Mouse (Mus musculus) midbrain, embryonic 11.5 days (tissue): ENCODE measurements around the gene Snx7. TPM values are rescaled to one million over a fixed set of nuclear protein-coding genes. Genes with fewer than 3 reads are reported as not detected.

Source experiments
- ATAC-seq: fragments of 200-750 bp; cut with Nextera tagmentation; 2 replicates; pipeline ENCODE4 v1.8.0; 2017; ENCODE audit warnings: moderate TSS enrichment, moderate library complexity; ENCODE audit not compliant: low FRiP score
- DNase-seq: peaks from one replicate; pipeline ENCODE4 v3.0.0; 2015; ENCODE audit warnings: low spot score; ENCODE audit errors: missing footprints
- H3K27ac ChIP-seq: fragments of 300-500 bp; sonication (generic); 2 replicates; pipeline ENCODE4 v1.5.1; 2014; ENCODE audit warnings: low read depth, low read length
- H3K27me3 ChIP-seq: fragments of 300-500 bp; sonication (generic); 2 replicates; pipeline ENCODE4 v1.6.1; 2014; ENCODE audit warnings: mild to moderate bottlenecking, low read length, moderate library complexity, mixed read lengths; ENCODE audit not compliant: control insufficient read depth, insufficient read depth
- H3K36me3 ChIP-seq: fragments of 300-500 bp; sonication (generic); 2 replicates; pipeline ENCODE4 v1.6.1; 2014; ENCODE audit warnings: mild to moderate bottlenecking, low read length, moderate library complexity, mixed read lengths; ENCODE audit not compliant: control insufficient read depth, insufficient read depth
- H3K4me1 ChIP-seq: fragments of 300-500 bp; sonication (generic); 2 replicates; pipeline ENCODE4 v1.6.1; 2014; ENCODE audit warnings: low read length; ENCODE audit not compliant: control insufficient read depth, insufficient read depth
- H3K4me2 ChIP-seq: fragments of 300-500 bp; sonication (generic); 2 replicates; pipeline ENCODE4 v1.6.1; 2014; ENCODE audit warnings: mild to moderate bottlenecking, moderate library complexity
- H3K4me3 ChIP-seq: fragments of 300-500 bp; sonication (generic); 2 replicates; pipeline ENCODE4 v1.5.1; 2014; ENCODE audit warnings: low read depth, low read length
- H3K9ac ChIP-seq: fragments of 300-500 bp; sonication (generic); 2 replicates; pipeline ENCODE4 v1.6.1; 2014; ENCODE audit warnings: low read length
- H3K9me3 ChIP-seq: fragments of 300-500 bp; sonication (generic); 2 replicates; pipeline ENCODE4 v1.6.1; 2016; ENCODE audit warnings: low read length; ENCODE audit not compliant: control insufficient read depth
- WGBS: fragments of 180-500 bp; shearing (Covaris S2); extraction: QIAGEN DNeasy Blood & Tissue Kit; methylation state at CpG from one replicate; pipeline ENCODE4 v1.1.7; 2014; 5-methylcytosine and 5-hydroxymethylcytosine counted together
- polyA plus RNA-seq: library from polyadenylated mRNA; unstranded; fragments of >200 nt; fragmentation: Nextera tagmentation; extraction: Ambion mirVana; gene quantifications from 2 replicates; pipeline ENCODE4 v1.2.1, GENCODE M21; 2014

The Snx7 gene
- polyA plus RNA-seq = 15.4 and 18.1 TPM in 2 replicates

DNA sequence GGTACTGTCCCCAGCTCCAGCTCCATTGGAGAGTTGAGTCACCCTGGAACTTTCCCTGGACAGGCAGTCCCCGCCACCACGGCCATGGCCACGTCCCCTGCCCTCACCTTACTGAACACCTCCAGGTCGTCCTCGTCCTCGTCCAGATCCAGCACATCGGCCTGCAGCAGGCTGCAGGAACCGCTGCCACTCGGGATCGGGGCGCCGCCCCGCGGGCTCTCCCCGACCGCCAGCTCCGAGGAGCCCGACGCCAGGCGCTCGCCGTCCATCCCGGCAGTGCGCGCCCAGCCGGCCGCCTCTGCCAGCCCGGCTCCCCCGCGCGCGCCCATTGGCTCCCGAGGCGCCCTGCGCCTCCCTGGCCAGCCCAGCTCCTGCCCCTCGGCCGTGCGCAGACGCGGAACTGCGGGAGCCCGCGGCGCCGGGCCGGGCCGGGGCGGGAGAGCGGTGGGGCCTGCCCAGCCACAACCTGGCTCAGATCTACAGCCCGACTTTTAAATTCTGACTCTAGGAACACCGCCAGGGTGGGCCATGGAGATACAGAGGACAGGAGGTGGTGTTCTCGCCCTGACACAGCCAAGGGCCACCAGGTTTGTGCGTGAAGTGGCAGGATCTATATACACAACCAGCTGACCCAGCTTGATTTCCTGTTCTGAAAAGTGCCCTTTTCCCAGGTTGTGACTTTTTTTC, at the start of gene Snx7:
Snx7 (minus strand) TSS at position 300 of the 687 bp plus-strand sequence.
- Histone ChIP-seq H3K9ac (peak within 1 kb of the TSS; percentile 75), H3K4me3 (peak within 1 kb of the TSS; percentile 48), H3K4me1 (no peaks in the 10 kb centered on the region), H3K4me2 (peak within 1 kb of the TSS; percentile 51), H3K9me3 (no peaks in the 10 kb centered on the region), H3K36me3 (no peaks in the 10 kb centered on the region), H3K27me3 (no peaks in the 10 kb centered on the region), H3K27ac (no peak within 1 kb of the TSS)
- ATAC-seq (peak; percentile 100), DNase-seq (peak; percentile 96)
- WGBS = under 1% methylated on average over 52 of the region's 53 CpGs

DNA sequence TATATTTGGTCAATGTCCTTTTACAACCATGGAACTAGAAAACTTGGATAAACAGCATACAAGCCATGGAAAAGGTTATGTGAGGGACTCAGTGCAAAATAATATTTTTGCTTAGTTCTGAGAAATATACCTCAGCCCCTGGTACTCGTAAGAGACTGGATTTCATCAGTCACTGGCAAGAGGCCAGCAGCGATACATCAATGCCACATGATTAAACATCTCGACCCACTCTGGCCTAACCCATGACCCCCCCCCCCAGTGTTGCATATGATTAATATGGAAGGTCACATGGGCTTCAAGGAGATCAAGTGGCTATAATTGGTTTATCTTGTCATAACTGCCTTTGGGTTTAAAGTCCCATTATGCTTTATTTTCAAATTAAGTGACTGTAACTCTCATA, 46.7 kb upstream of the Snx7 start:
- no peaks in the 10 kb centered on the region for H3K36me3 ChIP-seq
- no peaks in the 10 kb centered on the region for H3K27me3 ChIP-seq
- 80% methylated on average over 3 of the region's 3 CpGs for WGBS
- H3K27ac ChIP-seq = no peak overlapping the region
- H3K9me3 ChIP-seq = no peaks in the 10 kb centered on the region
- H3K4me1 ChIP-seq = no peaks in the 10 kb centered on the region
- no peak overlapping the region for H3K4me2 ChIP-seq
- H3K4me3 ChIP-seq = no peak overlapping the region
- DNase-seq (no peak), ATAC-seq (no peak)
- H3K9ac ChIP-seq = no peak overlapping the region

DNA sequence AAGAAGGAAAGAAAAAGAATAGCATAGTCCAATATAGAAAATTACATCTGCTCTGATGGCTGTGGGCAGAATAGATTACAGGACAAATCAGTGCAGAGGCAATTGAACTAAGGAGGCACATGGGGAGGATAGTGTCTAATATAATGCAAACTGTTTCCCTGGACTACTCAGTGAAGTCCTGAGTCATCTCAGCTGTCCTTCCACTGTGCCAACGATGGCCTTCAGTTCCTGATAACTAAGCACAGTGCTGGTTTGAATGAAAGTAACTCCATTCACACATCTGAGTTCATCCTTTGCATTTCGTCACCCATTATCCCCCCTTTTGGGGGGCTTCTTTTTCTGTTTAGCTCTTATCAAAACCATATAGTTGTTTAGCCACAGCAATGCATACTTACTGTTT, 25.0 kb upstream of the Snx7 start:
- H3K4me1 ChIP-seq = no peaks in the 10 kb centered on the region
- H3K27ac ChIP-seq = no peak overlapping the region
- no peaks in the 10 kb centered on the region for H3K36me3 ChIP-seq
- H3K9me3 ChIP-seq = no peaks in the 10 kb centered on the region
- no peak overlapping the region for H3K4me3 ChIP-seq
- no peaks in the 10 kb centered on the region for H3K27me3 ChIP-seq
- WGBS = 83% methylated on average over 2 of the region's 2 CpGs
- no peak overlapping the region for H3K9ac ChIP-seq
- H3K4me2 ChIP-seq = no peak overlapping the region
- DNase-seq (no peak), ATAC-seq (no peak)

DNA sequence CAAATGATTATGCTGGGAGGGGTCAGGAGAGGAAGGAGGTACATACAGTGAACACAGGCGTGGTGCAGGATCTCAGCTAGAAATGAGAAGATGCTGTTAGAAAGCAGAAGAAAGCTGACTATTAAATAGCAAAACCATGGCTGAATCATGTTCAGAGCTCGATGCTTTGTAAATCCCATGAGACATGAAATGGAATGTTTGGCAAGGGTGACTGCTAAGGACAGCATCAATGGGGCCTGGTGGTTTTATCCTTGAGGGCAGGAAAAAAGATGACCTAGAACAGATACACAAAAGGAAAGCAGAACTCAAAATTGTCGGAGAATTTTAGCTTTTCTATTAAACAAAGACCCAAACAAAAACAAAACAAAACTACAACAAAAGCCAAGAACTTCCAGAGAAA, 6.7 kb upstream of the Snx7 start:
- H3K36me3 ChIP-seq = no peaks in the 10 kb centered on the region
- no peak overlapping the region for H3K27ac ChIP-seq
- H3K4me1 ChIP-seq = no peaks in the 10 kb centered on the region
- DNase-seq (peak; percentile 26), ATAC-seq (no peak)
- H3K27me3 ChIP-seq = no peaks in the 10 kb centered on the region
- H3K4me3 ChIP-seq = no peak overlapping the region
- H3K9ac ChIP-seq = no peak overlapping the region
- no peak overlapping the region for H3K4me2 ChIP-seq
- 86% methylated on average over 3 of the region's 3 CpGs for WGBS
- no peaks in the 10 kb centered on the region for H3K9me3 ChIP-seq

DNA sequence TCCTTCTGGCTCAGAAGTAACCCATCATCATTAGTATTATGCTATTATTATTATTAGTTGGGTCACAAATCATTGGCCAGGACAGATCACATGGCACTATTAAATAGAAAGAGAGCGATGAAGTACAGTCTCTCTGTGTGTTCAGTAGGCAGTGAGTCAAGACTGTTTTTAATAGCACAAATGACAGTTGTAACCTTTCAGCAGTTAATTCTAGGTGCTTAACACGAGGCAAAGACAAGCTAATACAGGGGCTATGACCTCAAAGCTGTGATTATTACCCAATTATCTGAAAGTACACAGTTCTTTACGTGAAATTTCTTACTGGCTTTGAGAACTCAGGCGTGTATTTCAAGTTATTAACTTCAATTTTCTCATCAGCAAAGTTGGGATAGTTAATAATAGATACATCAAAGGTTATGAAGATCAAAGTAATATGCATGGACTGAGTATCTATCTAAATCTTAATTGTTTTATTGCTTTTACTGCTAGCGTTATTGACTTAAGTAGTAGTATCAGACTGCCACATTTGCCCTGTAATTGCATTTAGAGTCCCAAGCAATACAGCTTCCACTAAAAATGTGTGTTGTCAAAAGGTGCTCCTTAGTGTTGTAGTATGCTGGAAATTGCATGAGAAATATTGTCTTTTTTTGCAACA, 4.6 kb upstream of the Snx7 start:
- no peak for DNase-seq
- Histone ChIP-seq H3K4me3 (no peak overlapping the region), H3K9ac (no peak overlapping the region), H3K4me1 (no peaks in the 10 kb centered on the region), H3K36me3 (no peaks in the 10 kb centered on the region), H3K9me3 (no peaks in the 10 kb centered on the region), H3K27ac (no peak overlapping the region), H3K27me3 (no peaks in the 10 kb centered on the region), H3K4me2 (no peak overlapping the region)
- WGBS = 81% methylated on average over 5 of the region's 5 CpGs
- ATAC-seq = no peak

DNA sequence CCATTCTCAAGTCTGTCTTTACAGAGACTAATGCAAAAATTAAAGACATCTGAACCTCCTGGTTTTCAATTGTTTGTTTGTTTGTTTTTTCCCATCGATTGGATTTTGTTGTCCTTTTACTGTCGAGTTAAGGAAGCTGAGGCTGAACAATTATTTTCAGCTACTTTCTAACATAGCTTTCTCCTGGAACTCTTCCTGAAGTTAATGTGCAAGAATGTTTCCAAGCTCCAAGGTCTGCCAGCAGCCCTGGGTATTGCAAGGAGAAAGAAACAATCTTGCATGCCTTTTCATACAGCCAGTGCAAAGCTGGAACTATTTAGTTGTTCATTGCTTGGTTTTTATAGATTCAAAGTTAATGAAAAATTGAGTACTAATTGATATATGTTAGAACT, 584 bp upstream of the Snx7 start:
- DNase-seq (no peak), ATAC-seq (no peak)
- Histone ChIP-seq H3K4me3 (peak overlapping the region; percentile 48), H3K9me3 (no peaks in the 10 kb centered on the region), H3K27me3 (no peaks in the 10 kb centered on the region), H3K36me3 (no peaks in the 10 kb centered on the region), H3K4me2 (peak overlapping the region; percentile 51), H3K4me1 (no peaks in the 10 kb centered on the region), H3K27ac (no peak overlapping the region), H3K9ac (peak overlapping the region; percentile 75)
- WGBS = 34% methylated on average over 2 of the region's 2 CpGs

DNA sequence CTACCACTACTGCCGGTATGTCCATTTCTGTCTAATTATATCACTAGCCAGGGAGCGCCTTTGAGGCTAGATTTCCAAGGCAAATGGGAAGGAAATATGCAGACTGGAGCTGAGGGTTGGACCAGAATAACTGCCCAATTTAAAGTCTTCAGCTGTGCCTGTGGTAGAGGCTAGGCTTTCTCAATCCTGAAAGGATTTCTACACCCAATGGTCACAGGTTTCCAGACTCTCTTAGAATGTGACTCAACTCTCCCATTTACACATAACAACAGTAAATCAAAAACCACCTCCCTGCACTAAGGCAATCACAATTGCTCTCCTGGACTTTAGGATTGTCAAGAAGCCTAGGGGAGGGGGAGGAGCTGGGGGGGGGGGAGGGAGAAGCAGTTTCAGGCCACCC, 645 bp downstream of the Snx7 start:
- peak; percentile 64 for DNase-seq

DNA sequence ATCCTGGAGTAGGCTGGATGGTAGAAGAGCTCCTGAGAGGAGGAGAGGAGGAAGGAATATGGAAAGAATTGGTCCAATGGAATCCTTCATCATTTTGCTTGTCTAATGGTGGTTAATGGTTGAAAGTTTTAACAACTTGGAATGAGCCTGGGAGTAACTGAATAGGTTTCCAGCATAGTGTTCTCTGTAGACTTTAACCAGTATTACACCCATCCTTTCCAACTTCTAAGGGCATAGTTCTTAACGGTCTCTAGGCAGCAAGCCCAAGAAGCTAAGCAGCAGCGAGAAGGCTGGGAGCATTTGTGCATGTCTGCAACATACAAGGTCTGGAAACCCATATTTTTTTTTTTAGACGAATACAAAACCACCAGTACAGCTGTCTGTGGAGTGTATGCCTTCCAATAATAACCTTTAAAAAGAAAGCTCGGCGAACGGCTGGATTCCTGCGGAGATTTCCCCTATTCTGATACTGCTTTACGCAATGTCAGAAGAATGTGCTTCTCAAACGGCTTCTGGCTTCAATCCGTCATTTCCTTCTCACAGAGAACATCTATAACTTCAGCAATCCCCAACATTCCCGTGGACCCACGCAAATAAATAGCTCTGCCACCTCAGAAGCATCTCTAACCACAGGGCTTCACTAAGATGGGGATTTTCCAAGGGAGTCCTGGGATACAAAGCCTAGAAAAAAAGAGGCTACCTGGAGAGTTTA, 1.9 kb downstream of the Snx7 start:
- H3K9ac ChIP-seq = no peak overlapping the region
- no peak overlapping the region for H3K4me2 ChIP-seq
- no peaks in the 10 kb centered on the region for H3K36me3 ChIP-seq
- no peak overlapping the region for H3K4me3 ChIP-seq
- WGBS = 78% methylated on average over 12 of the region's 12 CpGs
- ATAC-seq = no peak
- no peak overlapping the region for H3K27ac ChIP-seq
- no peaks in the 10 kb centered on the region for H3K4me1 ChIP-seq
- H3K9me3 ChIP-seq = no peaks in the 10 kb centered on the region
- H3K27me3 ChIP-seq = no peaks in the 10 kb centered on the region
- peak; percentile 79 for DNase-seq

More for the DNA sequence above, 645 bp downstream of the Snx7 start:
- ATAC-seq = no peak
- Histone ChIP-seq H3K4me2 (peak overlapping the region; percentile 51), H3K27ac (no peak overlapping the region), H3K36me3 (no peaks in the 10 kb centered on the region), H3K9ac (peak overlapping the region; percentile 75), H3K4me1 (no peaks in the 10 kb centered on the region), H3K27me3 (no peaks in the 10 kb centered on the region), H3K9me3 (no peaks in the 10 kb centered on the region), H3K4me3 (peak overlapping the region; percentile 48)
- 82% methylated on average over 2 of the region's 2 CpGs for WGBS

DNA sequence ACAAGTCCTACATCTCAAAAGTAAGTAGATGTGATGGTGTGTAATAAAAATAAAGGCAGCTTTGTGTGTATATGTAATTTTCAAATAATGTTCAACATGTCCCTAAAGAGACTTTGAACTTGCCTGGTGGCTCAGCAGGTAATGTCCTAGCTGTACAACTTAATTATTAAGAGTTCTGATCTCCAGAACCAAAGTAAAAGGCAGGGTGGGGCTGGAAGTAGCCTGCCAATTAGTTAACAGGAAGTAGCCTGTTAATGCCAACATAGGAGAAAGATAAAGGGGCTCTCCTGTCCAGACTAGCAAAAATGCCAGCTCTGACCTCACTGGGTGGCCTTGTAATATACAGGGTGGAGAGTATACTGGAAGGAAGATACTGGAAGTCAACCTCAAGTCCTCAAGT, 3.1 kb downstream of the Snx7 start:
- no peak for ATAC-seq
- H3K4me2 ChIP-seq = no peak overlapping the region
- no peaks in the 10 kb centered on the region for H3K4me1 ChIP-seq
- H3K9ac ChIP-seq = no peak overlapping the region
- no peaks in the 10 kb centered on the region for H3K9me3 ChIP-seq
- H3K36me3 ChIP-seq = no peaks in the 10 kb centered on the region
- no peaks in the 10 kb centered on the region for H3K27me3 ChIP-seq
- no peak overlapping the region for H3K27ac ChIP-seq
- DNase-seq = peak; percentile 49
- no peak overlapping the region for H3K4me3 ChIP-seq
